Mouse (Mus musculus) frontal cortex, postnatal 10 days (tissue): ENCODE data around the gene Snapc5.
"Not testable (repeated sequence)": the region's sequence is repeated elsewhere in the genome, so short reads cannot be mapped to it uniquely, and the experiment has no call there.

ENCODE experiments used
- DNase-seq, 2 experiments: peaks; one replicate each; pipeline ENCODE4 v3.0.0; 2022; ENCODE audit warnings: low spot score in 2 of 2, mixed read lengths in 1 of 2

The Snapc5 gene

GRCm38 (mm10) chr9:64198763-64199418, 19.8 kb downstream of the Snapc5 start:
- not testable (repeated sequence) for DNase-seq

GRCm38 (mm10) chr9:64199897-64200296, 20.8 kb downstream of the Snapc5 start:
- DNase-seq: no peak

GRCm38 (mm10) chr9:64202331-64202730, 23.3 kb downstream of the Snapc5 start:
- no peak for DNase-seq

- DNase-seq: no peak
These were observed 23.8 kb downstream of the Snapc5 start for GRCm38 (mm10) chr9:64202866-64203265.

- DNase-seq: no peak
These were observed 28.5 kb downstream of the Snapc5 start for GRCm38 (mm10) chr9:64207509-64208084.

GRCm38 (mm10) chr9:64214452-64214851, 35.4 kb downstream of the Snapc5 start:
- no peak for DNase-seq

- no peak for DNase-seq
These were observed 37.0 kb downstream of the Snapc5 start for GRCm38 (mm10) chr9:64216090-64216489.

- no peak for DNase-seq
These were observed 37.6 kb downstream of the Snapc5 start for GRCm38 (mm10) chr9:64216641-64217040.

GRCm38 (mm10) chr9:64217887-64218286, 38.8 kb downstream of the Snapc5 start:
- DNase-seq: no peak

GRCm38 (mm10) chr9:64219305-64219704, 40.2 kb downstream of the Snapc5 start:
- no peak for DNase-seq

- DNase-seq: no peak
These were observed 40.8 kb downstream of the Snapc5 start for GRCm38 (mm10) chr9:64219772-64220420.

- DNase-seq: no peak
These were observed 41.5 kb downstream of the Snapc5 start for GRCm38 (mm10) chr9:64220603-64221002.

- DNase-seq: no peak
These were observed 42.4 kb downstream of the Snapc5 start for GRCm38 (mm10) chr9:64221480-64221879.

- DNase-seq: no peak
These were observed 43.0 kb downstream of the Snapc5 start for GRCm38 (mm10) chr9:64222098-64222497.

GRCm38 (mm10) chr9:64225805-64226204, 46.7 kb downstream of the Snapc5 start:
- no peak for DNase-seq

- DNase-seq: no peak
These were observed 48.7 kb downstream of the Snapc5 start for GRCm38 (mm10) chr9:64227736-64228135.

GRCm38 (mm10) chr9:64228972-64229371, 49.9 kb downstream of the Snapc5 start:
- no peak for DNase-seq

- DNase-seq: no peak
These were observed 52.1 kb downstream of the Snapc5 start for GRCm38 (mm10) chr9:64231171-64231570.

- no peak for DNase-seq
These were observed 52.6 kb downstream of the Snapc5 start for GRCm38 (mm10) chr9:64231674-64232073.

- DNase-seq: no peak
These were observed 53.3 kb downstream of the Snapc5 start for GRCm38 (mm10) chr9:64232257-64232957.
